Mouse (Mus musculus) limb, embryonic 10.5 days (tissue): ENCODE data around the gene Car3. TPM values are rescaled to one million over a fixed set of nuclear protein-coding genes. Genes with fewer than 3 reads are reported as not detected.

Source experiments
- DNase-seq: peaks from one replicate; pipeline ENCODE4 v3.0.0-alpha.2; 2017; ENCODE audit warnings: low spot score
- H3K27ac ChIP-seq: fragments of 300-500 bp; sonication (generic); 2 replicates; pipeline ENCODE4 v1.5.1; 2016; ENCODE audit warnings: mild to moderate bottlenecking
- H3K27me3 ChIP-seq: fragments of 300-500 bp; sonication (generic); 2 replicates; pipeline ENCODE4 v1.6.1; 2016; ENCODE audit warnings: low read depth, mild to moderate bottlenecking; ENCODE audit not compliant: poor library complexity, severe bottlenecking
- H3K36me3 ChIP-seq: fragments of 300-500 bp; sonication (generic); 2 replicates; pipeline ENCODE4 v1.6.1; 2016; ENCODE audit warnings: mild to moderate bottlenecking, moderate library complexity
- H3K4me1 ChIP-seq: fragments of 300-500 bp; sonication (generic); 2 replicates; pipeline ENCODE4 v1.6.1; 2016
- H3K4me3 ChIP-seq: fragments of 300-500 bp; sonication (generic); 2 replicates; pipeline ENCODE4 v1.5.1; 2016; ENCODE audit warnings: mild to moderate bottlenecking, moderate library complexity
- H3K9me3 ChIP-seq: fragments of 300-500 bp; sonication (generic); replicated peaks from 2 replicates; pipeline ENCODE4 v1.6.1; 2016; ENCODE audit warnings: mild to moderate bottlenecking
- whole genome bisulfite sequencing: fragments of 180-500 bp; shearing (Covaris S2); methylation state at CpG from one replicate; pipeline ENCODE4 v1.1.7; 2016; 5-methylcytosine and 5-hydroxymethylcytosine counted together
- polyA plus RNA-seq: library from polyadenylated mRNA; unstranded; fragments of >200 nt; fragmentation: Nextera tagmentation; extraction: Ambion mirVana; gene quantifications from 2 replicates; pipeline ENCODE4 v1.2.1, GENCODE M21; 2016

Car3 gene
- polyA plus RNA-seq, 1 experiment from 2014 or later: 1.6 TPM

GRCm38 (mm10) chr3:14880277-14880676 lies 17.0 kb downstream of the Car3 start:
- WGBS: 60% methylated on average over 2 of the region's 2 CpGs
- Histone ChIP-seq H3K4me1 (no peaks in the 10 kb centered on the region; the same call in 1 of the 2 replicates), H3K27me3 (peaks cover 5% of the 10 kb centered on the region; the same call in 1 of the 2 replicates), H3K27ac (no peak overlapping the region), H3K9me3 (no peaks in the 10 kb centered on the region), H3K4me3 (no peak overlapping the region), H3K36me3 (no peaks in the 10 kb centered on the region)
- no peak for DNase-seq

- DNase-seq: no peak
- Histone ChIP-seq H3K4me1 (peaks cover 3% of the 10 kb centered on the region), H3K9me3 (no peaks in the 10 kb centered on the region), H3K36me3 (no peaks in the 10 kb centered on the region), H3K27ac (no peak overlapping the region), H3K4me3 (no peak overlapping the region), H3K27me3 (peaks cover 15% of the 10 kb centered on the region)
Observed at GRCm38 (mm10) chr3:14882005-14882404, 18.7 kb downstream of the Car3 start.

GRCm38 (mm10) chr3:14882756-14883155 lies 19.4 kb downstream of the Car3 start:
- Histone ChIP-seq H3K27me3 (peaks cover 22% of the 10 kb centered on the region), H3K9me3 (no peaks in the 10 kb centered on the region), H3K27ac (no peak overlapping the region), H3K4me1 (peaks cover 3% of the 10 kb centered on the region), H3K4me3 (no peak overlapping the region), H3K36me3 (no peaks in the 10 kb centered on the region)
- WGBS: 86% methylated on average over 3 of the region's 3 CpGs
- no peak for DNase-seq

GRCm38 (mm10) chr3:14884826-14885225 lies 21.5 kb downstream of the Car3 start:
- H3K9me3 ChIP-seq: no peaks in the 10 kb centered on the region
- H3K27ac ChIP-seq: no peak overlapping the region
- no peaks in the 10 kb centered on the region for H3K36me3 ChIP-seq
- no peak for DNase-seq
- H3K4me1 ChIP-seq: peaks cover 3% of the 10 kb centered on the region
- H3K27me3 ChIP-seq: peaks cover 28% of the 10 kb centered on the region
- H3K4me3 ChIP-seq: no peak overlapping the region

GRCm38 (mm10) chr3:14886102-14887098 lies 23.1 kb downstream of the Car3 start, which contains the start of gene Car2:
TSS of gene Car2 (plus strand) at chr3:14886273.
- Histone ChIP-seq H3K4me1 (peaks cover 3% of the 10 kb centered on the region; the same call in 1 of the 2 replicates), H3K36me3 (no peaks in the 10 kb centered on the region), H3K27me3 (peaks cover 28% of the 10 kb centered on the region), H3K27ac (peak within 1 kb of the TSS; percentile 83), H3K9me3 (no peaks in the 10 kb centered on the region), H3K4me3 (peak within 1 kb of the TSS; percentile 74)
- peak; percentile 76 for DNase-seq
- WGBS: under 1% methylated on average over 95 of the region's 95 CpGs

- peaks cover 3% of the 10 kb centered on the region; the same call in 1 of the 2 replicates for H3K4me1 ChIP-seq
- peak overlapping the region; percentile 74 for H3K4me3 ChIP-seq
- WGBS: 41% methylated on average over 11 of the region's 11 CpGs
- H3K27me3 ChIP-seq: peaks cover 28% of the 10 kb centered on the region
- no peaks in the 10 kb centered on the region for H3K36me3 ChIP-seq
- DNase-seq: no peak
- H3K27ac ChIP-seq: no peak overlapping the region
- H3K9me3 ChIP-seq: no peaks in the 10 kb centered on the region
Observed at GRCm38 (mm10) chr3:14887134-14887666, 23.9 kb downstream of the Car3 start.

- Histone ChIP-seq H3K4me3 (no peak overlapping the region), H3K4me1 (peaks cover 3% of the 10 kb centered on the region; the same call in 1 of the 2 replicates), H3K27me3 (peaks cover 28% of the 10 kb centered on the region), H3K36me3 (no peaks in the 10 kb centered on the region), H3K9me3 (no peaks in the 10 kb centered on the region), H3K27ac (no peak overlapping the region)
- DNase-seq: no peak
- WGBS: 83% methylated on average over 10 of the region's 10 CpGs
Observed at GRCm38 (mm10) chr3:14887686-14888295, 24.5 kb downstream of the Car3 start.

- H3K4me1 ChIP-seq: peaks cover 3% of the 10 kb centered on the region; the same call in 1 of the 2 replicates
- H3K27me3 ChIP-seq: peaks cover 28% of the 10 kb centered on the region
- 50% methylated on average over 2 of the region's 2 CpGs for WGBS
- no peak for DNase-seq
- no peak overlapping the region; the same call in 1 of the 2 replicates for H3K4me3 ChIP-seq
- no peaks in the 10 kb centered on the region for H3K9me3 ChIP-seq
- H3K36me3 ChIP-seq: no peaks in the 10 kb centered on the region
- no peak overlapping the region for H3K27ac ChIP-seq
Observed at GRCm38 (mm10) chr3:14888549-14888948, 25.2 kb downstream of the Car3 start.

- no peak for DNase-seq
- whole genome bisulfite sequencing: 65% methylated on average over 2 of the region's 2 CpGs
- Histone ChIP-seq H3K4me1 (peaks cover 3% of the 10 kb centered on the region; the same call in 1 of the 2 replicates), H3K4me3 (no peak overlapping the region), H3K9me3 (no peaks in the 10 kb centered on the region), H3K27me3 (peaks cover 28% of the 10 kb centered on the region), H3K36me3 (no peaks in the 10 kb centered on the region), H3K27ac (no peak overlapping the region)
Observed at GRCm38 (mm10) chr3:14889085-14889484, 25.8 kb downstream of the Car3 start.

GRCm38 (mm10) chr3:14889716-14890409 lies 26.6 kb downstream of the Car3 start:
- no peak overlapping the region for H3K27ac ChIP-seq
- H3K4me1 ChIP-seq: peaks cover 3% of the 10 kb centered on the region; the same call in 1 of the 2 replicates
- no peaks in the 10 kb centered on the region for H3K9me3 ChIP-seq
- no peaks in the 10 kb centered on the region for H3K36me3 ChIP-seq
- no peak overlapping the region for H3K4me3 ChIP-seq
- 56% methylated on average over 4 of the region's 4 CpGs for WGBS
- no peak for DNase-seq
- H3K27me3 ChIP-seq: peaks cover 27% of the 10 kb centered on the region

GRCm38 (mm10) chr3:14892991-14893390 lies 29.7 kb downstream of the Car3 start:
- 89% methylated on average over 3 of the region's 3 CpGs for WGBS
- H3K27me3 ChIP-seq: peaks cover 3% of the 10 kb centered on the region

GRCm38 (mm10) chr3:14893700-14894099 lies 30.4 kb downstream of the Car3 start:
- 84% methylated on average over 5 of the region's 5 CpGs for WGBS
- H3K4me1 ChIP-seq: no peaks in the 10 kb centered on the region
- DNase-seq: no peak
- no peaks in the 10 kb centered on the region for H3K36me3 ChIP-seq
- H3K4me3 ChIP-seq: no peak overlapping the region
- H3K27ac ChIP-seq: no peak overlapping the region
- no peaks in the 10 kb centered on the region for H3K27me3 ChIP-seq
- H3K9me3 ChIP-seq: no peaks in the 10 kb centered on the region

More at GRCm38 (mm10) chr3:14892991-14893390, 29.7 kb downstream of the Car3 start:
- no peaks in the 10 kb centered on the region for H3K36me3 ChIP-seq
- no peaks in the 10 kb centered on the region for H3K4me1 ChIP-seq
- H3K9me3 ChIP-seq: no peaks in the 10 kb centered on the region
- no peak for DNase-seq
- H3K4me3 ChIP-seq: no peak overlapping the region
- H3K27ac ChIP-seq: no peak overlapping the region
